Comparison of ENCODE assay signal across 8 mouse cellular contexts in genomic region chr7:45361243-45361804, GRCm38 (mm10). TPM values are rescaled to one million over a fixed set of nuclear protein-coding genes. Genes with fewer than 3 reads are reported as not detected.
A peak's percentile ranks its signal among the peaks of the same experiment; 100 is the strongest.
DNase-seq lines count a peak whose midpoint lies in the region; ATAC-seq and TF ChIP-seq lines count a peak whose summit lies in the region.

No protein-coding gene starts in this region.

- peak overlapping the region; percentile 82 for H3K4me2 ChIP-seq in forebrain, embryonic 13.5 days
- peak overlapping the region; percentile 85 for H3K4me2 ChIP-seq in lung, embryonic 15.5 days

- peak overlapping the region; percentile 50 for H3K4me3 ChIP-seq in brown adipose tissue, adult 24 weeks (ENCODE audit: insufficient read depth, low read depth, low read length)
- H3K4me3 ChIP-seq in forebrain, embryonic 13.5 days, result peak overlapping the region; percentile 49
- peak overlapping the region; percentile 64 for H3K4me3 ChIP-seq in hindbrain, embryonic 10.5 days
- H3K4me3 ChIP-seq in lung, embryonic 15.5 days, result peak overlapping the region; percentile 43
- H3K4me3 ChIP-seq in olfactory bulb, adult 2 months (ENCODE audit: insufficient read depth, low read depth, low read length), result peak overlapping the region; percentile 48
- H3K4me3 ChIP-seq in thymus, adult 2 months (ENCODE audit: control insufficient read depth, insufficient read depth, low read length), result peak overlapping the region; percentile 28

- 0 out of 2 replicates have a peak, but pooled peaks have one; percentile 13 for TF ChIP-seq CTCF in olfactory bulb, adult 2 months (IDR thresholded peaks at IDR 0.05; ENCODE audit: insufficient read depth, low read depth, low read length)
- no peak for TF ChIP-seq CTCF in thymus, adult 2 months (IDR thresholded peaks at IDR 0.05; ENCODE audit: borderline replicate concordance, control insufficient read depth, extremely low read depth, insufficient read depth, low read length, poor library complexity)

- peak overlapping the region; percentile 73 for H3K9ac ChIP-seq in forebrain, embryonic 13.5 days
- peak overlapping the region; percentile 25 for H3K9ac ChIP-seq in lung, embryonic 15.5 days

- peaks cover 6% of the 10 kb centered on the region; the same call in 1 of the 2 replicates for H3K4me1 ChIP-seq in brown adipose tissue, adult 24 weeks (ENCODE audit: control insufficient read depth, insufficient read depth, insufficient read length, low read length)
- peaks cover 38% of the 10 kb centered on the region for H3K4me1 ChIP-seq in forebrain, embryonic 13.5 days
- H3K4me1 ChIP-seq in hindbrain, embryonic 10.5 days (replicated peaks), result peaks cover 33% of the 10 kb centered on the region
- H3K4me1 ChIP-seq in lung, embryonic 15.5 days, result peaks cover 28% of the 10 kb centered on the region
- peaks cover 13% of the 10 kb centered on the region for H3K4me1 ChIP-seq in olfactory bulb, adult 2 months (ENCODE audit: control insufficient read depth, insufficient read depth, low read length)
- H3K4me1 ChIP-seq in thymus, adult 2 months (replicated peaks; ENCODE audit: control insufficient read depth, insufficient read depth, low read length), result peaks cover 10% of the 10 kb centered on the region

- H3K9me3 ChIP-seq in forebrain, embryonic 13.5 days (replicated peaks), result no peaks in the 10 kb centered on the region
- no peaks in the 10 kb centered on the region for H3K9me3 ChIP-seq in hindbrain, embryonic 10.5 days
- no peaks in the 10 kb centered on the region for H3K9me3 ChIP-seq in lung, embryonic 15.5 days

- peaks cover 15% of the 10 kb centered on the region for H3K36me3 ChIP-seq in forebrain, embryonic 13.5 days (ENCODE audit: poor library complexity, severe bottlenecking)
- peaks cover 15% of the 10 kb centered on the region for H3K36me3 ChIP-seq in hindbrain, embryonic 10.5 days
- H3K36me3 ChIP-seq in lung, embryonic 15.5 days, result no peaks in the 10 kb centered on the region
- no peaks in the 10 kb centered on the region for H3K36me3 ChIP-seq in thymus, adult 2 months (ENCODE audit: control insufficient read depth, insufficient read depth, low read length)

- no peak overlapping the region for H3K27ac ChIP-seq in brown adipose tissue, adult 24 weeks (replicated peaks; ENCODE audit: low read depth, low read length)
- peak overlapping the region; percentile 53; the same call in 1 of the 2 replicates for H3K27ac ChIP-seq in forebrain, embryonic 13.5 days
- H3K27ac ChIP-seq in hindbrain, embryonic 10.5 days, result peak overlapping the region; percentile 85
- no peak overlapping the region for H3K27ac ChIP-seq in lung, embryonic 15.5 days
- no peak overlapping the region for H3K27ac ChIP-seq in olfactory bulb, adult 2 months (ENCODE audit: insufficient read depth, low read depth, low read length)
- H3K27ac ChIP-seq in thymus, adult 2 months (ENCODE audit: control insufficient read depth, insufficient read depth, low read length), result no peak overlapping the region

- peak; percentile 91 for DNase-seq in hindbrain, embryonic 10.5 days (ENCODE audit: low spot score)
- peak; percentile 90 for DNase-seq in layer of hippocampus, adult 9-11 months
- peak; percentile 70 for DNase-seq in thymus, adult 2 months

- peak; percentile 55; the same call in 1 of the 2 replicates for TF ChIP-seq POLR2A in olfactory bulb, adult 2 months (IDR thresholded peaks at IDR 0.05; ENCODE audit: insufficient read depth, low read depth, low read length)
- 0 out of 2 replicates have a peak, but pooled peaks have one; percentile 17 for TF ChIP-seq POLR2A in thymus, adult 2 months (IDR thresholded peaks at IDR 0.05; ENCODE audit: control insufficient read depth, extremely low read depth, insufficient read depth, low read length, poor library complexity)

- 0% methylated on average over 43 of the region's 43 CpGs for WGBS in forebrain, embryonic 13.5 days
- under 1% methylated on average over 43 of the region's 43 CpGs for WGBS in hindbrain, embryonic 10.5 days
- 1% methylated on average over 43 of the region's 43 CpGs for WGBS in lung, embryonic 15.5 days
- 1% methylated on average over 43 of the region's 43 CpGs for WGBS in olfactory bulb, adult 2 months
- 1% methylated on average over 43 of the region's 43 CpGs for WGBS in thymus, adult 2 months

- peaks cover 16% of the 10 kb centered on the region for H3K27me3 ChIP-seq in forebrain, embryonic 13.5 days
- peaks cover 67% of the 10 kb centered on the region for H3K27me3 ChIP-seq in hindbrain, embryonic 10.5 days (ENCODE audit: insufficient read depth, poor library complexity, severe bottlenecking)
- H3K27me3 ChIP-seq in lung, embryonic 15.5 days, result peaks cover 65% of the 10 kb centered on the region
- peaks cover 20% of the 10 kb centered on the region for H3K27me3 ChIP-seq in thymus, adult 2 months (ENCODE audit: control insufficient read depth, insufficient read depth, low read length)

- ATAC-seq in CD4-positive, CD25-positive, alpha-beta regulatory T cell, adult 4 months, result peak; percentile 90
- peak; percentile 89 for ATAC-seq in forebrain, embryonic 13.5 days
- peak; percentile 83 for ATAC-seq in lung, embryonic 15.5 days (ENCODE audit: borderline replicate concordance, extremely low read depth, low FRiP score, low TSS enrichment)

RNA-seq across cellular contexts. Expression of gene Ppfia3, which starts 5.5 kb away (rescaled TPM):
- not detected for polyA plus RNA-seq in CD4-positive, CD25-positive, alpha-beta regulatory T cell, adult 4 months (2017; shearing (Covaris generic))
- not detected in 2 replicates for polyA plus RNA-seq in brown adipose tissue, adult 24 weeks (2012; ENCODE audit: insufficient read depth, insufficient read length, missing spikeins)
- polyA plus RNA-seq in forebrain, embryonic 13.5 days (2015; fragmentation: Nextera tagmentation; extraction: Ambion mirVana), result 12.0 and 12.7 TPM in 2 replicates
- polyA plus RNA-seq in hindbrain, embryonic 10.5 days (2016; fragmentation: Nextera tagmentation; extraction: Ambion mirVana), result 8.4 and 12.9 TPM in 2 replicates
- 3.1 TPM in 2 replicates for polyA plus RNA-seq in lung, embryonic 15.5 days (2015; fragmentation: Nextera tagmentation; extraction: Ambion mirVana)
- polyA plus RNA-seq in olfactory bulb, adult 2 months (2012; ENCODE audit: insufficient read depth, insufficient read length, low replicate concordance, missing spikeins), result not detected in 2 replicates
- 0.65 and 0.89 TPM in 2 replicates for polyA plus RNA-seq in thymus, adult 2 months (2012; rRNA removed)

RNA-seq across cellular contexts. Expression of gene Lin7b, which starts 9.1 kb away (rescaled TPM):
- polyA plus RNA-seq in CD4-positive, CD25-positive, alpha-beta regulatory T cell, adult 4 months (2017; shearing (Covaris generic)), result not detected
- not detected in 2 replicates for polyA plus RNA-seq in brown adipose tissue, adult 24 weeks (2012; ENCODE audit: insufficient read depth, insufficient read length, missing spikeins)
- 2.9 and 4.5 TPM in 2 replicates for polyA plus RNA-seq in forebrain, embryonic 13.5 days (2015; fragmentation: Nextera tagmentation; extraction: Ambion mirVana)
- polyA plus RNA-seq in hindbrain, embryonic 10.5 days (2016; fragmentation: Nextera tagmentation; extraction: Ambion mirVana), result 0.89 and 1.5 TPM in 2 replicates
- 0.60 and 0.92 TPM in 2 replicates for polyA plus RNA-seq in lung, embryonic 15.5 days (2015; fragmentation: Nextera tagmentation; extraction: Ambion mirVana)
- polyA plus RNA-seq in olfactory bulb, adult 2 months (2012; ENCODE audit: insufficient read depth, insufficient read length, low replicate concordance, missing spikeins), result not detected in 2 replicates
- 0.65 and 1.0 TPM in 2 replicates for polyA plus RNA-seq in thymus, adult 2 months (2012; rRNA removed)

RNA-seq across cellular contexts. Expression of gene Hrc, which starts 26.2 kb away (rescaled TPM):
- polyA plus RNA-seq in CD4-positive, CD25-positive, alpha-beta regulatory T cell, adult 4 months (2017; shearing (Covaris generic)), result not detected
- 8.1 and 16.2 TPM in 2 replicates for polyA plus RNA-seq in brown adipose tissue, adult 24 weeks (2012; ENCODE audit: insufficient read depth, insufficient read length, missing spikeins)
- polyA plus RNA-seq in forebrain, embryonic 13.5 days (2015; fragmentation: Nextera tagmentation; extraction: Ambion mirVana), result 0.06 TPM in 1 of 2 replicates, not detected in the other
- polyA plus RNA-seq in hindbrain, embryonic 10.5 days (2016; fragmentation: Nextera tagmentation; extraction: Ambion mirVana), result 0.36 and 0.42 TPM in 2 replicates
- polyA plus RNA-seq in lung, embryonic 15.5 days (2015; fragmentation: Nextera tagmentation; extraction: Ambion mirVana), result 1.7 and 2.3 TPM in 2 replicates
- not detected in 2 replicates for polyA plus RNA-seq in olfactory bulb, adult 2 months (2012; ENCODE audit: insufficient read depth, insufficient read length, low replicate concordance, missing spikeins)
- polyA plus RNA-seq in thymus, adult 2 months (2012; rRNA removed), result 0.56 and 9.1 TPM in 2 replicates

RNA-seq across cellular contexts. Expression of gene Trpm4, which starts 27.7 kb away (rescaled TPM):
- 10 to 100 TPM; 11.7 to 15.9 TPM for polyA plus RNA-seq in CD4-positive, CD25-positive, alpha-beta regulatory T cell, adult 4 months (2017; shearing (Covaris generic))
- 4.0 and 5.0 TPM in 2 replicates for polyA plus RNA-seq in brown adipose tissue, adult 24 weeks (2012; ENCODE audit: insufficient read depth, insufficient read length, missing spikeins)
- polyA plus RNA-seq in forebrain, embryonic 13.5 days (2015; fragmentation: Nextera tagmentation; extraction: Ambion mirVana), result 5.0 and 6.4 TPM in 2 replicates
- polyA plus RNA-seq in hindbrain, embryonic 10.5 days (2016; fragmentation: Nextera tagmentation; extraction: Ambion mirVana), result 10.5 and 12.5 TPM in 2 replicates
- polyA plus RNA-seq in lung, embryonic 15.5 days (2015; fragmentation: Nextera tagmentation; extraction: Ambion mirVana), result 19.1 and 20.0 TPM in 2 replicates
- polyA plus RNA-seq in olfactory bulb, adult 2 months (2012; ENCODE audit: insufficient read depth, insufficient read length, low replicate concordance, missing spikeins), result not detected in 2 replicates
- polyA plus RNA-seq in thymus, adult 2 months (2012; rRNA removed), result 12.1 and 12.9 TPM in 2 replicates

RNA-seq across cellular contexts. Expression of gene Snrnp70, which starts 34.2 kb away (rescaled TPM):
- polyA plus RNA-seq in CD4-positive, CD25-positive, alpha-beta regulatory T cell, adult 4 months (2017; shearing (Covaris generic)), result 100 to 1,000 TPM in 1 of 2 experiments, 10 to 100 TPM in 1; 82.1 to 130 TPM
- polyA plus RNA-seq in brown adipose tissue, adult 24 weeks (2012; ENCODE audit: insufficient read depth, insufficient read length, missing spikeins), result 69.0 and 82.7 TPM in 2 replicates
- polyA plus RNA-seq in forebrain, embryonic 13.5 days (2015; fragmentation: Nextera tagmentation; extraction: Ambion mirVana), result 250 and 254 TPM in 2 replicates
- polyA plus RNA-seq in hindbrain, embryonic 10.5 days (2016; fragmentation: Nextera tagmentation; extraction: Ambion mirVana), result 223 and 271 TPM in 2 replicates
- polyA plus RNA-seq in lung, embryonic 15.5 days (2015; fragmentation: Nextera tagmentation; extraction: Ambion mirVana), result 224 and 229 TPM in 2 replicates
- polyA plus RNA-seq in olfactory bulb, adult 2 months (2012; ENCODE audit: insufficient read depth, insufficient read length, low replicate concordance, missing spikeins), result 1,039 and 1,720 TPM in 2 replicates
- polyA plus RNA-seq in thymus, adult 2 months (2012; rRNA removed), result 693 and 725 TPM in 2 replicates

Comparison
In these comparisons a context has a peak if more than half of its experiments do, and no peak if none do; other contexts are left out.
1. H3K27ac ChIP-seq: peak in forebrain, embryonic 13.5 days (single experiment) and hindbrain, embryonic 10.5 days (single experiment); none in brown adipose tissue, adult 24 weeks (single experiment), lung, embryonic 15.5 days (single experiment), olfactory bulb, adult 2 months (single experiment) and thymus, adult 2 months (single experiment).
2. Peak in every context shown above with its lines, with median percentiles within 50 percentile points of each other: ATAC-seq, H3K4me3 ChIP-seq and DNase-seq.